Mouse (Mus musculus) frontal cortex, adult 2 months (tissue): ENCODE measurements around the gene Ssr1. TPM values are rescaled to one million over a fixed set of nuclear protein-coding genes. Genes with fewer than 3 reads are reported as not detected.

Source experiments
- DNase-seq, 2 experiments: peaks; one replicate each; pipeline ENCODE4 v3.0.0; 2022; ENCODE audit warnings: low spot score in 1 of 2; ENCODE audit errors: extremely low spot score in 1 of 2
- polyA plus RNA-seq: library from polyadenylated mRNA; depleted of rRNA; stranded (reverse); fragments of >200 nt; gene quantifications from 2 replicates; pipeline ENCODE4 v1.2.3, GENCODE M21; 2012

Ssr1 gene
- polyA plus RNA-seq, 1 experiment = 31.9 TPM

GRCm38 (mm10) chr13:37981063-37981462 lies 13.0 kb downstream of the Ssr1 start:
- no peak for DNase-seq

- no peak for DNase-seq
These were observed 13.7 kb downstream of the Ssr1 start for GRCm38 (mm10) chr13:37980346-37980745.

- no peak for DNase-seq
These were observed 14.5 kb downstream of the Ssr1 start for GRCm38 (mm10) chr13:37979506-37979905.

- DNase-seq = no peak
These were observed 19.3 kb downstream of the Ssr1 start for GRCm38 (mm10) chr13:37974731-37975130.

GRCm38 (mm10) chr13:37974036-37974435 lies 20.0 kb downstream of the Ssr1 start:
- DNase-seq = no peak

GRCm38 (mm10) chr13:37970887-37971530 lies 23.0 kb downstream of the Ssr1 start:
- no peak for DNase-seq

- DNase-seq = no peak
These were observed 24.0 kb downstream of the Ssr1 start for GRCm38 (mm10) chr13:37969988-37970387.

- DNase-seq = peak; percentile 63 to 97
These were observed 24.7 kb downstream of the Ssr1 start for GRCm38 (mm10) chr13:37969337-37969736.

GRCm38 (mm10) chr13:37967565-37967964 lies 26.5 kb downstream of the Ssr1 start:
- no peak for DNase-seq

GRCm38 (mm10) chr13:37967052-37967437 lies 27.0 kb downstream of the Ssr1 start:
- no peak for DNase-seq

- no peak for DNase-seq
These were observed 27.6 kb downstream of the Ssr1 start for GRCm38 (mm10) chr13:37966256-37967051.

- no peak for DNase-seq
These were observed 28.7 kb downstream of the Ssr1 start for GRCm38 (mm10) chr13:37965126-37965914.

- peak in 1 of 2 experiments; percentile 23 for DNase-seq
These were observed 29.6 kb downstream of the Ssr1 start for GRCm38 (mm10) chr13:37964128-37965087.

GRCm38 (mm10) chr13:37963354-37964007 lies 30.5 kb downstream of the Ssr1 start:
- peak; percentile 36 to 87 for DNase-seq

GRCm38 (mm10) chr13:37962541-37962940 lies 31.5 kb downstream of the Ssr1 start:
- no peak for DNase-seq

- DNase-seq = no peak
These were observed 34.1 kb downstream of the Ssr1 start for GRCm38 (mm10) chr13:37959936-37960335.

- DNase-seq = no peak
These were observed 34.6 kb downstream of the Ssr1 start for GRCm38 (mm10) chr13:37959239-37959907.

- no peak for DNase-seq
These were observed 35.3 kb downstream of the Ssr1 start for GRCm38 (mm10) chr13:37958498-37959238.
